In the genomic region with DNA sequence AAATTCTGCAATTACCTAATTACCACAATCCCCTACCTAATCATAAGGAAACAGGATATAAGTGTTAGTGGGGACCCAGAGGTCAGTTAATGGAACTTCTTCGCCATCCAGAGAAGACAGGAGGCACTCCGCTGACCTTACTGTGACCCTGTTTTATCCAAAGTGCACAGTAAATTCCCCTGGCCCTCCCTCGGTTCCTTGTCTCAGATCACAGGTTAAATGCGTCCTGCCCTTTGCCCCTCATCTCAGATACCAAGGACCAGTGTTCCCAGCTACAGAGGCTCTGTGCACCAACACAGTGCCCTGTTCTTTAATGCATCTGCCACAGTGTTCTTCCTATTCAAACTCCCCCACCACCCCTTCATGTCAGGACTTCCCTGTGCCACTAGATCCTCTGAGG, we compare ENCODE assay signal across 17 mouse cellular contexts.
"Had no signal": no experiment of that assay in that cellular context is flagged by ENCODE, and none has a peak within 500 bp of the region (broad histone marks: within the 10 kb centered on the region; RNA-seq: fewer than 3 reads in every experiment).

No protein-coding gene starts in this region.

- H3K27ac ChIP-seq: limb, embryonic 12.5 days; limb, embryonic 15.5 days; liver, embryonic 14.5 days; macrophage; midbrain, embryonic 12.5 days; midbrain, embryonic 15.5 days; stomach, postnatal 0 days had no signal

- ATAC-seq: liver, postnatal 0 days; lung, postnatal 0 days; midbrain, embryonic 15.5 days had no signal

- H3K27me3 ChIP-seq: limb, embryonic 12.5 days; limb, embryonic 15.5 days; midbrain, embryonic 12.5 days; midbrain, embryonic 15.5 days had no signal

- H3K9me3 ChIP-seq: limb, embryonic 12.5 days; limb, embryonic 15.5 days; midbrain, embryonic 12.5 days; midbrain, embryonic 15.5 days had no signal

- H3K9ac ChIP-seq: limb, embryonic 12.5 days; limb, embryonic 15.5 days; liver, embryonic 14.5 days; liver, postnatal 0 days; lung, embryonic 14.5 days; midbrain, embryonic 12.5 days; midbrain, embryonic 15.5 days had no signal

- H3K36me3 ChIP-seq: limb, embryonic 12.5 days; limb, embryonic 15.5 days; midbrain, embryonic 12.5 days; midbrain, embryonic 15.5 days had no signal

- H3K4me1 ChIP-seq: midbrain, embryonic 12.5 days; midbrain, embryonic 15.5 days had no signal

- H3K4me2 ChIP-seq: limb, embryonic 12.5 days; limb, embryonic 15.5 days; liver, embryonic 11.5 days; lung, embryonic 14.5 days; midbrain, embryonic 12.5 days; midbrain, embryonic 15.5 days had no signal

- DNase-seq: kidney, postnatal 14 days; kidney, postnatal 4 days; left cerebral cortex, postnatal 4 days; liver, postnatal 0 days; lung, embryonic 14.5 days; thymus, adult 2 months; thymus, postnatal 14 days; thymus, postnatal 4 days had no signal

- H3K4me3 ChIP-seq: limb, embryonic 12.5 days; limb, embryonic 15.5 days; midbrain, embryonic 12.5 days; midbrain, embryonic 15.5 days had no signal
